Mouse (Mus musculus): ENCODE measurements around the gene Ubl4b.

Ubl4b gene

GRCm38 (mm10) chr3:107520931-107521330, 33.9 kb downstream of the Ubl4b start:
- DNase-seq (ENCODE audit: low read depth), result no peak

- DNase-seq (ENCODE audit: low read depth), result no peak
Measured at GRCm38 (mm10) chr3:107517631-107518108, 37.2 kb downstream of the Ubl4b start, which contains the start of gene Slc6a17. Slc6a17 (minus strand) TSS chr3:107518018.

GRCm38 (mm10) chr3:107516776-107517630, 37.9 kb downstream of the Ubl4b start:
- no peak for DNase-seq (ENCODE audit: low read depth)

GRCm38 (mm10) chr3:107515989-107516388, 38.9 kb downstream of the Ubl4b start:
- peak; percentile 40 for DNase-seq (ENCODE audit: low read depth)

GRCm38 (mm10) chr3:107511416-107511815, 43.5 kb downstream of the Ubl4b start:
- no peak for DNase-seq (ENCODE audit: low read depth)

- no peak for DNase-seq (ENCODE audit: low read depth)
Measured at GRCm38 (mm10) chr3:107508696-107509095, 46.2 kb downstream of the Ubl4b start.

- DNase-seq (ENCODE audit: low read depth), result no peak
Measured at GRCm38 (mm10) chr3:107507966-107508365, 46.9 kb downstream of the Ubl4b start.

- no peak for DNase-seq (ENCODE audit: low read depth)
Measured at GRCm38 (mm10) chr3:107506531-107506930, 48.3 kb downstream of the Ubl4b start.

GRCm38 (mm10) chr3:107505464-107506367, 49.2 kb downstream of the Ubl4b start:
- DNase-seq (ENCODE audit: low read depth), result no peak

- DNase-seq (ENCODE audit: low read depth), result no peak
Measured at GRCm38 (mm10) chr3:107504542-107504941, 50.3 kb downstream of the Ubl4b start.

GRCm38 (mm10) chr3:107503716-107504115, 51.2 kb downstream of the Ubl4b start:
- DNase-seq (ENCODE audit: low read depth), result no peak

Measured in NIH3T3 (cell line).